Mouse (Mus musculus) brain, embryonic 14.5 days (tissue): ENCODE measurements around the gene Ddx39b. TPM values are rescaled to one million over a fixed set of nuclear protein-coding genes. Genes with fewer than 3 reads are reported as not detected.

ENCODE experiments used
- DNase-seq: peaks from one replicate; pipeline ENCODE4 v3.0.0-alpha.2; 2011; ENCODE audit warnings: low read depth
- CTCF ChIP-seq: fragments of 200-500 bp; IDR thresholded peaks from 2 replicates; pipeline ENCODE4 v1.5.1; 2012; ENCODE audit warnings: inconsistent platforms, mild to moderate bottlenecking, moderate library complexity, borderline replicate concordance; ENCODE audit not compliant: insufficient read depth, insufficient read length; ENCODE audit errors: extremely low read depth
- POLR2A ChIP-seq: fragments of 200-500 bp; IDR thresholded peaks from 2 replicates; pipeline ENCODE4 v1.6.1; 2012; ENCODE audit warnings: mild to moderate bottlenecking, inconsistent platforms, borderline replicate concordance; ENCODE audit not compliant: poor library complexity, insufficient read depth, insufficient read length, severe bottlenecking; ENCODE audit errors: extremely low read depth
- polyA plus RNA-seq: library from polyadenylated mRNA; depleted of rRNA; stranded (reverse); fragments of >200 nt; gene quantifications from 2 replicates; pipeline ENCODE4 v1.2.3, GENCODE M21; 2012

Ddx39b gene
- polyA plus RNA-seq, 1 experiment: 887 TPM

GRCm38 (mm10) chr17:35258492-35259478 lies 17.2 kb downstream of the Ddx39b start:
- DNase-seq: no peak
- TF ChIP-seq POLR2A (no peak), CTCF (no peak)

GRCm38 (mm10) chr17:35259621-35260020 lies 18.1 kb downstream of the Ddx39b start:
- no peak for DNase-seq
- TF ChIP-seq POLR2A (no peak), CTCF (no peak)

GRCm38 (mm10) chr17:35261651-35262050 lies 20.1 kb downstream of the Ddx39b start:
- TF ChIP-seq CTCF: no peak
- no peak for TF ChIP-seq POLR2A
- DNase-seq: no peak

- peak; percentile 70; the same call in 1 of the 2 replicates for TF ChIP-seq POLR2A
- TF ChIP-seq CTCF: no peak
- peak; percentile 91 for DNase-seq
Measured at GRCm38 (mm10) chr17:35262664-35263522, 21.3 kb downstream of the Ddx39b start, which contains the start of gene H2-D1. TSS of gene H2-D1 (plus strand) at chr17:35262730.

- no peak for DNase-seq
- no peak for TF ChIP-seq POLR2A
- TF ChIP-seq CTCF: no peak
Measured at GRCm38 (mm10) chr17:35263523-35263883, 22.0 kb downstream of the Ddx39b start.

- no peak for DNase-seq
- TF ChIP-seq POLR2A (no peak), CTCF (no peak)
Measured at GRCm38 (mm10) chr17:35267399-35268086, 26.0 kb downstream of the Ddx39b start.

- TF ChIP-seq POLR2A (no peak), CTCF (no peak)
Measured at GRCm38 (mm10) chr17:35269653-35270347, 28.3 kb downstream of the Ddx39b start.

GRCm38 (mm10) chr17:35272249-35272648 lies 30.7 kb downstream of the Ddx39b start:
- TF ChIP-seq CTCF (no peak), POLR2A (no peak)
- DNase-seq: no peak

More at GRCm38 (mm10) chr17:35269653-35270347, 28.3 kb downstream of the Ddx39b start:
- peak; percentile 71 for DNase-seq

GRCm38 (mm10) chr17:35274770-35275169 lies 33.2 kb downstream of the Ddx39b start:
- TF ChIP-seq CTCF (peak; percentile 95), POLR2A (no peak)
- DNase-seq: peak; percentile 81

- DNase-seq: no peak
- TF ChIP-seq CTCF: no peak
- TF ChIP-seq POLR2A: no peak
Measured at GRCm38 (mm10) chr17:35276304-35276864, 34.8 kb downstream of the Ddx39b start.

GRCm38 (mm10) chr17:35278049-35278448 lies 36.5 kb downstream of the Ddx39b start:
- TF ChIP-seq CTCF (no peak), POLR2A (no peak)
- no peak for DNase-seq
